Mouse (Mus musculus): ENCODE measurements around the gene Bcl2l14. TPM values are rescaled to one million over a fixed set of nuclear protein-coding genes. Genes with fewer than 3 reads are reported as not detected.

Gene Bcl2l14
- total RNA-seq, 2 experiments from 2014 or later, result not detected

- DNase-seq (ENCODE audit: low spot score), result no peak
Observed at GRCm38 (mm10) chr6:134442219-134442618, 46.1 kb downstream of the Bcl2l14 start.

GRCm38 (mm10) chr6:134443198-134443904, 47.2 kb downstream of the Bcl2l14 start:
- no peak for DNase-seq (ENCODE audit: low spot score)

DNA sequence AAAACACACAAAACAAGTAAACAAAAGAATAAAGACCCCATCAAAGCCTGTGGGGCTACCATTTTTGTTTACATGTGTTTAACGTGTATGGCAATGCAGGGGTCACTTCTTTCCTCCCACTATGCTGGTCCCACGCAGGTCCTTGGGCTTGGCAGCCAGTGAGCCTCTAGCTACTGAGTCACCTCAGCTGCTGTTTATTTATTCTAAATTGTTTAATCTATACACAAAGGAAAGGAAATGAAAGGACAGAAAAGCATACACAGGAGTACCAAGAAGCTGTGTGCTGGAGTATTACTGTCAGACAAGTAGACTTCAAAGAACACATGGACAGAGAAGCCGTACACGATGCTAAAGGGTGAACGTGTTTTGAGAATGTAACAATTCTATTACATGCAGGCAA, 47.8 kb downstream of the Bcl2l14 start:
- DNase-seq (ENCODE audit: low spot score), result no peak

- no peak for DNase-seq (ENCODE audit: low spot score)
Observed at GRCm38 (mm10) chr6:134448451-134448850, 52.3 kb downstream of the Bcl2l14 start.

- DNase-seq (ENCODE audit: low spot score), result no peak
Observed at GRCm38 (mm10) chr6:134449958-134450357, 53.8 kb downstream of the Bcl2l14 start.

- peak; percentile 10 for DNase-seq (ENCODE audit: low spot score)
Observed at GRCm38 (mm10) chr6:134450661-134451119, 54.6 kb downstream of the Bcl2l14 start.

DNA sequence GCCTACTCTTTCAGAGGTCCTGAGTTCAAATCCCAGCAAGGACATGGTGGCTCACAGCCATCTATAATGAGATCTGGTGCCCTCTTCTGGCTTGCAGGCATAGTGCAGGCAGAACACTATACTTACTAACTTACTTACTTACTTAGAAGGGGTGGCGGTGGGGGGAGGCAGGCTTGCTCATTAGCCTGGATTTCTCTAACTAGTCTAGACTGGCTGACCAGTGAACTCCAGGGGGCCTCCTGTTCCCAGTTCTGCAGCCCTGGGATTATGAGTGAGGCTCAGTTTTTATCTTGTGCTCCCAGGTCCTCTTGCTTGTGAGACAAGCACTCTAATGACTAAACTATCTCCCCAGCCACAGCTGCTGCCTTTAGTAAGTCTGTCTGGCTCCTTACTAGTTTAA, 58.0 kb downstream of the Bcl2l14 start:
- no peak for DNase-seq (ENCODE audit: low spot score)

DNA sequence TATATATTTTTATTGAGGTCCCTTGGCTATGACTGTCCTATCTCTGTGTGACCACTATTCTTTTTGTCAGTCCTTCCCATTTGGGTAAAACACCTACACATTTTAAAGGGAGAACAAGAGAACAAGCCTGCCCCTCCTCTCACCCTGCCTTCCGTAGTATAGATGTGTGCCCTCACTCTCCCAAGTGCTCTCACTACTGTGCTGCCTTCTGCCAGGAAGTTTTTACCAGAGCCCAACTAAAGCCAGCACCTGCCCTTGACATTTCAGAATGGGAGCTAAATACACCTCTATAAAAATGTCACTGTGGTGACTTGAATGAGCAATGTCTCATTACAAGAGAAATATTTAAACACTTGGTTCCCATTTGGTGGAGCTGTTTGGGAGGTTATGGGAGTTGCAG, 62.3 kb downstream of the Bcl2l14 start:
- no peak for DNase-seq (ENCODE audit: low spot score)

DNA sequence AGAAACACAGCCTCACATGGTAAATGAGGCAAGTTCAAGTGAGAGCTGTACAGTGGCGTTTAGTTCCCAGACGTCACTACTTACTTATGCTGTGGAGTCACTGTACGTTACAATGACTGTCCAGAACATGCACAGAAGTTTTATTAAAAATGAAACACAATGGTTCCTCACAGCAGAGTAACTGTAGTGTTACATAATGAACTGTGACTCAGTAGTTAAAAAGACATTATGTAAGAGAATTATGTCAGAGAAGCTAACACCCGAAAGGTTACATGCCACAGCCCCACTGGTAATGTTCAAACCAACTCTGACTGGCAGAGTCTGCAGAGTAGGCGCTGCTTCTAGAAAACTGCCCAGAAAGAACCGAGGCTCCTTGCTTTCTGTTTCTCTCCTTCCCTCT, 65.1 kb downstream of the Bcl2l14 start:
- no peak for DNase-seq (ENCODE audit: low spot score)

GRCm38 (mm10) chr6:134466671-134467229, 70.6 kb downstream of the Bcl2l14 start:
- DNase-seq (ENCODE audit: low spot score), result no peak

DNA sequence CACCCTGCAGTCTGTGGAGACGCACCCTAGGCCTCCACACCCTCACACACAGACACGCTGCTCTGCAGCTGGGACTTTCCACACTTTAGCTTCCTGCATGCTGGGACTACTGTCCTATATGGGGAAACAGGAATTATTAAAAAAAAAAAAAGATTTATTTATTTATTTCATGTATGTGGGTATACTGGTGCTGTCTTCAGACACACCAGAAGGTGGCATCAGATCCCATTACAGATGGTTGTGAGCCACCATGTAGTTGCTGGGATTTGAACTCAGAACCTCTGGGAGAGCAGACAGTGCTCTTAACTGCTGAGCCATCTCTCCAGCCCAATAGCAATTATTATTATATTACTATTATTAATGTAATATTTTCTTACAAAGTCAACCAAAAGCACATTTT, 73.2 kb downstream of the Bcl2l14 start:
- no peak for DNase-seq (ENCODE audit: low spot score)

DNA sequence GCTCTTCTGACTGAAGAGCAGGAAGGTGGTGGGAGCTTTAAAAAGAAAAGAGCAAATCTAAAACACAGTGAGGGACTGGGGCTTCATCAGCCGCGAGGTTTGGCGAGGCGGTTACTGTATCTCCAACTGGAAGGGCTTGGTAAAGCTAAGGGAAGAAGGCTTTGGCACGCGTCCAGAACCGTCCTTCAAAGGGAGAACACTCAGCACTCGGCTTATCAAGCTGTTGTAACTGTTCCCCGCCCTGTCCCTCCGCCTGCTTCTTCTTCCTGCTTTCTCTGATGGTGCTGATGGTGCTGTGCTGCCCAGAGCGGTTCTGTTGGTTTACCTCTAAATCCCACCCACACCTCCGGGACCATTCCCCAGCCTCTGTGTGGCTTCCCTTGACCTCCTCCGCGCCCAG, 74.7 kb downstream of the Bcl2l14 start:
- peak; percentile 25 for DNase-seq (ENCODE audit: low spot score)

- DNase-seq (ENCODE audit: low spot score), result peak; percentile 44
Observed at GRCm38 (mm10) chr6:134473143-134473561, 77.0 kb downstream of the Bcl2l14 start.

GRCm38 (mm10) chr6:134479481-134479880, 83.4 kb downstream of the Bcl2l14 start:
- peak; percentile 14 for DNase-seq (ENCODE audit: low spot score)

GRCm38 (mm10) chr6:134486318-134486717, 90.2 kb downstream of the Bcl2l14 start:
- DNase-seq (ENCODE audit: low spot score), result no peak

Other genes with a start within 250 kb of the Bcl2l14 start
- gene Lrp6, start 170.6 kb downstream of the Bcl2l14 start, total RNA-seq (2021), result 10 to 100 TPM; 39.3 to 39.7 TPM
- gene Mansc1, start 236.2 kb downstream of the Bcl2l14 start, total RNA-seq (2021), result under 1 TPM; 0.82 to 0.90 TPM
- gene Borcs5, start 243.2 kb downstream of the Bcl2l14 start, total RNA-seq (2021), result 10 to 100 TPM; 17.2 to 17.5 TPM

All from gastrocnemius, adult 18-20 months (tissue).